Mouse (Mus musculus): ENCODE results near the gene Ubtd1.

DNA sequence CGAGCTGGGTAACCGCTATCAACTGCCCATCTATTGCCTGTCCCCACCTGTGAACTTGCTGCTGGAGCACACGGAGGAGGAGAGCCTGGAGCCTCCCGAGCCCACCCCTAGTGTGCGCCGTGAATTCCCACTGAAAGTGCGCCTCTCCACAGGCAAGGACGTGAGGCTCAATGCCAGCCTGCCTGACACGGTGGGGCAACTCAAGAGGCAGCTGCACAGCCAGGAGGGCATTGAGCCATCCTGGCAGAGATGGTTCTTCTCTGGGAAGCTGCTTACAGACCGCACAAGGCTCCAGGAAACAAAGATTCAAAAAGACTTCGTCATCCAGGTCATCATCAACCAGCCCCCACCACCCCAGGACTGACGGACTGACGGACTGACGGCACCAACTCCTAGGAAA is 52.0 kb downstream of the Ubtd1 start:
- no peak for TF ChIP-seq EP300 (IDR thresholded peaks at IDR 0.05; ENCODE audit: low read depth in 1 of 2, low read length in 2 of 2)
- no peak for TF ChIP-seq CTCF (IDR thresholded peaks at IDR 0.05 in 2 of 3, conservative IDR thresholded peaks at IDR 0.05 in 1 of 3; ENCODE audit: control insufficient read depth in 1 of 3, insufficient read depth in 1 of 3, low read depth in 2 of 3, low read length in 3 of 3, poor library complexity in 1 of 3, severe bottlenecking in 1 of 3)
- no peak for TF ChIP-seq USF2 (IDR thresholded peaks at IDR 0.05; ENCODE audit: borderline replicate concordance in 1 of 2, insufficient read depth in 1 of 2, low read depth in 1 of 2, low read length in 2 of 2)
- no peak for TF ChIP-seq RAD21 (IDR thresholded peaks at IDR 0.05; ENCODE audit: low read depth, low read length)
- TF ChIP-seq POLR2A (IDR thresholded peaks at IDR 0.05; ENCODE audit: control insufficient read depth in 1 of 2, insufficient read depth in 1 of 2, low read depth in 1 of 2, low read length in 2 of 2, poor library complexity in 1 of 2) = no peak
- TF ChIP-seq CHD1 (IDR thresholded peaks at IDR 0.05; ENCODE audit: low read depth, low read length) = no peak
